Mouse (Mus musculus) CD4-positive, CD25-positive, alpha-beta regulatory T cell, adult 9 weeks (primary cell): ENCODE data around the gene Ddx51. TPM values are rescaled to one million over a fixed set of nuclear protein-coding genes. Genes with fewer than 3 reads are reported as not detected.

Source experiments
- polyA plus RNA-seq: library from polyadenylated mRNA; unstranded; fragments of 100-300 nt; shearing (Covaris generic); gene quantifications from one replicate; pipeline ENCODE4 v1.2.1, GENCODE M21; 2017

Ddx51 gene
- polyA plus RNA-seq, result 12.6 TPM

DNA sequence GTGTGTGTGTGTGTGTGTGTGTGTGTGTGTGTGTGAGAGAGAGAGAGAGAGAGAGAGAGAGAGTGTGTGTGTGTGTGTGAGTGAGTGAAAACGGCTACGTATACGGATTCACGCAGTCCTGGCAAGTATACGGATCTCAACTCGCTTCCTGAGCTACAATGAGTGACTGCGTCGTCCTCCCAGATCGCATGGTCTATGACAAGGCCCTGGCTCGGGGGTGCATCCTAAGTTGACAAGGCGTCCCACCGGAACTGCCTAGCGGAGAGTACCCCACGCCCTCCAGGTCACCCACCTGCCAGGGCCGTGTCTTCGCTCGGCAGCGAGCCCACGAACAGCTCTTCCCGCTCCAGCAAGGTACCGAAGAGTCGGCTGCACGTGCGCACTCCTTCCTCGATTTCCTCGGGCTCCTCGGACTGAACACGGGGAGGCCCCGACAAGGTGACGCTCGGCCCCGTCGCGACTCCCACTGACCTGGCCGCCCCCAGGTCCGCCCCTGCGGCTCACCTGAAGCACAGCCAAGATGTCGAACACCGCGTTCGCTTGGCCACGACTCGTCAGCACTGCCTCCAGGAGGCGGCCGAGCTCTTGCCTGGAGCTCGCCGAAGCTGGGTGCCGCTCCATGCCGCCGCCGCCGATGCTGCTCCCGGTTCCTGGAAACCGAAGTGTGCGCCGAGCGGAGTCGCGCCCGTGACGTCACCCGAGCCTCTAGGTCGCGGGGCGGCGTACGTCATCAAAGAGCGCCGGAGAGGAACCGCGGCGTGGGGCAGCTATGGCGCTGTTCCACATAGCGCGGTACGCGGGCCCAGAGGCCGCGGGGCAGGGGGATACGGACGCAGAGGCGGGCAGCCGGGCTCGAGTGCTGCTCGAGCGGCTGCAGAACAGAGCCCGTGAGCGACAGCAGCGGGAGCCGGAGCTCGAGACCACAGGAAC, at the start of gene Ddx51, which contains the start of gene Noc4l:
Ddx51 (plus strand) TSS at position 733 of the 930 bp plus-strand sequence.
Noc4l (minus strand) TSS at position 699 of the 930 bp plus-strand sequence.

Other genes starting within 250 kb of the Ddx51 start
- 1.7 TPM for gene Fbrsl1, start 204.9 kb upstream of the Ddx51 start, polyA plus RNA-seq
- 9.2 TPM for gene Galnt9, start 109.1 kb upstream of the Ddx51 start, polyA plus RNA-seq
- gene Noc4l, start within 50 bp of the Ddx51 start, polyA plus RNA-seq, result 86.4 TPM
- gene Ep400, start 117.3 kb downstream of the Ddx51 start, polyA plus RNA-seq, result 42.0 TPM
- 25.5 TPM for gene Pus1, start 127.2 kb downstream of the Ddx51 start, polyA plus RNA-seq
- gene Ulk1, start 156.6 kb downstream of the Ddx51 start, polyA plus RNA-seq, result 6.6 TPM
- 31.8 TPM for gene Hscb, start 186.3 kb downstream of the Ddx51 start, polyA plus RNA-seq
- gene Chek2, start 186.5 kb downstream of the Ddx51 start, polyA plus RNA-seq, result 8.6 TPM
- gene Ttc28, start 226.4 kb downstream of the Ddx51 start, polyA plus RNA-seq, result 3.1 TPM